Mouse (Mus musculus) limb, embryonic 14.5 days (tissue): ENCODE results near the gene Slc12a9. TPM values are rescaled to one million over a fixed set of nuclear protein-coding genes. Genes with fewer than 3 reads are reported as not detected.

Experiments used
- ATAC-seq: fragments of 200-750 bp; cut with Nextera tagmentation; 2 replicates; pipeline ENCODE4 v1.8.0; 2017; ENCODE audit warnings: low read depth, moderate number of reproducible peaks, moderate TSS enrichment; ENCODE audit not compliant: low FRiP score
- DNase-seq: peaks from one replicate; pipeline ENCODE4 v3.0.0-alpha.2; 2015; ENCODE audit warnings: low spot score
- H3K27ac ChIP-seq: fragments of 300-500 bp; sonication (generic); replicated peaks from 2 replicates; pipeline ENCODE4 v1.5.1; 2014; ENCODE audit warnings: low read depth, mild to moderate bottlenecking, low read length, moderate library complexity, mixed read lengths
- H3K27me3 ChIP-seq: fragments of 300-500 bp; sonication (generic); 2 replicates; pipeline ENCODE4 v1.6.1; 2014; ENCODE audit warnings: low read length, mixed read lengths; ENCODE audit not compliant: control insufficient read depth, insufficient read depth
- H3K36me3 ChIP-seq: fragments of 300-500 bp; sonication (generic); 2 replicates; pipeline ENCODE4 v1.6.1; 2014; ENCODE audit warnings: mild to moderate bottlenecking, low read length, moderate library complexity, mixed read lengths; ENCODE audit not compliant: control insufficient read depth, insufficient read depth
- H3K4me1 ChIP-seq: fragments of 300-500 bp; sonication (generic); 2 replicates; pipeline ENCODE4 v1.6.1; 2014; ENCODE audit warnings: antibody characterized with exemption, low read length, mixed read lengths; ENCODE audit not compliant: control insufficient read depth, insufficient read depth
- H3K4me2 ChIP-seq: fragments of 300-500 bp; sonication (generic); replicated peaks from 2 replicates; pipeline ENCODE4 v1.6.1; 2014; ENCODE audit warnings: low read depth, mild to moderate bottlenecking, low read length, moderate library complexity; ENCODE audit not compliant: severe bottlenecking
- H3K4me3 ChIP-seq: fragments of 300-500 bp; sonication (generic); replicated peaks from 2 replicates; pipeline ENCODE4 v1.5.1; 2014; ENCODE audit warnings: low read length
- H3K9ac ChIP-seq: fragments of 300-500 bp; sonication (generic); 2 replicates; pipeline ENCODE4 v1.6.1; 2014; ENCODE audit warnings: mild to moderate bottlenecking, low read depth, low read length, moderate library complexity; ENCODE audit not compliant: severe bottlenecking
- H3K9me3 ChIP-seq: fragments of 300-500 bp; sonication (generic); 2 replicates; pipeline ENCODE4 v1.6.1; 2016; ENCODE audit warnings: low read length; ENCODE audit not compliant: control insufficient read depth
- POLR2A ChIP-seq: fragments of 200-500 bp; IDR thresholded peaks from 2 replicates; pipeline ENCODE4 v1.8.0; 2012; ENCODE audit warnings: inconsistent platforms, mild to moderate bottlenecking, moderate library complexity, borderline replicate concordance; ENCODE audit not compliant: insufficient read depth, insufficient read length; ENCODE audit errors: extremely low read depth
- WGBS: fragments of 180-500 bp; shearing (Covaris S2); extraction: QIAGEN DNeasy Blood & Tissue Kit; methylation state at CpG from one replicate; pipeline ENCODE4 v1.1.7; 2014; 5-methylcytosine and 5-hydroxymethylcytosine counted together
- polyA plus RNA-seq, 2 experiments: library from polyadenylated mRNA; depleted of rRNA in 1 of 2; stranded (reverse) in 1 of 2; unstranded in 1 of 2; fragments of >200 nt; fragmentation: Nextera tagmentation in 1 of 2; extraction: Ambion mirVana in 1 of 2; gene quantifications; 2 replicates each; pipeline versions ENCODE4 v1.2.1 to v1.2.3; 2012 to 2014

The Slc12a9 gene
- polyA plus RNA-seq, 2 experiments: 8.0 to 20.2 TPM

GRCm38 (mm10) chr5:137318570-137318969 is 14.8 kb downstream of the Slc12a9 start:
- Histone ChIP-seq H3K4me1 (peaks cover 16% of the 10 kb centered on the region), H3K9me3 (no peaks in the 10 kb centered on the region), H3K4me3 (no peak overlapping the region), H3K27me3 (no peaks in the 10 kb centered on the region), H3K9ac (no peak overlapping the region), H3K27ac (no peak overlapping the region), H3K4me2 (no peak overlapping the region), H3K36me3 (peaks cover 62% of the 10 kb centered on the region)
- 91% methylated on average over 1 of the region's 1 CpGs for WGBS
- ATAC-seq (no peak), DNase-seq (no peak)
- TF ChIP-seq POLR2A: no peak

- Histone ChIP-seq H3K4me1 (peaks cover 24% of the 10 kb centered on the region), H3K27me3 (no peaks in the 10 kb centered on the region), H3K9ac (no peak overlapping the region), H3K9me3 (no peaks in the 10 kb centered on the region), H3K36me3 (peaks cover 55% of the 10 kb centered on the region), H3K27ac (no peak overlapping the region), H3K4me3 (no peak overlapping the region), H3K4me2 (no peak overlapping the region)
- 89% methylated on average over 8 of the region's 8 CpGs for WGBS
- DNase-seq: no peak
- no peak for ATAC-seq
- no peak for TF ChIP-seq POLR2A
Observed at GRCm38 (mm10) chr5:137317361-137317760, 16.0 kb downstream of the Slc12a9 start.

DNA sequence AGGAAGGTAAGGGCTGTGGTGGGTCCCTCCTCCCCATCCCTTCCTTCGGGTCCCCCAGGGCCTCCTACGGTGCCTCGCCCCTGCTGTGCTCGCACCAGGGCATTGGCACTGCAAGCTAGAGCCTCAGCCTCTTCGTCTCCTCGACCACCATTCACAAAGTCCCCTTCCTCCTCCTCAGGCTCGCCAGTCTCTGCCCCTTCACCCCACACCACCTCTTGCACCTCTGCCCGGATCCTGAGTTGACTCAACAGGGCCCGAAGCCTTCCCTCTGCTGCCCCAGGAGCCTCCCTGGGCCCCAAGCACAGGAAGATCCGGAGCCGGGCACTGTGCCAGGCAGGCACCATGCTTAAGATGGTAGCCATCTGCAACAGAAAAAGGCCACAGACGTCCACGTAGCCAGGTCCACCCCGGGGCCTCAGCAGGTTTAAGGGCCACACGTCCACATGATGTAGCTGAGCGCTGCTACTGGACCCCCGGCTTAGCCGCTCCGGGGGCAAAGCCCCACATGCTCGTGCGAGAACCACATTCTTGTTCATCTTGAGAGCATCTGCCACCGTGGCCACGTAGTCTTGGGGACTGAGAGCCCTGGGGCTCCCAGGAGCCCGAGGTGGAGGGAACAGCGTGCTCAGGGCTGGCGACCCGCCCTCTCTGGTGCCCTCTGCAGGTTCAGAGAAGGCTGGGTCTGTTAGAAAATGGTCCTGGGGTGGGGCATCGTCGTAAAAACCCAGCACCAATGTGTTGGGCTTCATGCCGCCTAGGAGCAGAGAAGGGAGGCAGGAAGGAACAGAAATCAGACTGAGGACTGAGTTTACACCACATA is 18.1 kb downstream of the Slc12a9 start:
- Histone ChIP-seq H3K4me3 (peak overlapping the region; percentile 71; the same call in 1 of the 2 replicates), H3K9me3 (no peaks in the 10 kb centered on the region), H3K36me3 (peaks cover 61% of the 10 kb centered on the region), H3K4me1 (peaks cover 29% of the 10 kb centered on the region), H3K4me2 (peak overlapping the region; percentile 94), H3K27me3 (no peaks in the 10 kb centered on the region), H3K27ac (peak overlapping the region; percentile 96), H3K9ac (peak overlapping the region; percentile 31)
- DNase-seq (no peak), ATAC-seq (no peak)
- WGBS: 46% methylated on average over 30 of the region's 30 CpGs
- no peak for TF ChIP-seq POLR2A

DNA sequence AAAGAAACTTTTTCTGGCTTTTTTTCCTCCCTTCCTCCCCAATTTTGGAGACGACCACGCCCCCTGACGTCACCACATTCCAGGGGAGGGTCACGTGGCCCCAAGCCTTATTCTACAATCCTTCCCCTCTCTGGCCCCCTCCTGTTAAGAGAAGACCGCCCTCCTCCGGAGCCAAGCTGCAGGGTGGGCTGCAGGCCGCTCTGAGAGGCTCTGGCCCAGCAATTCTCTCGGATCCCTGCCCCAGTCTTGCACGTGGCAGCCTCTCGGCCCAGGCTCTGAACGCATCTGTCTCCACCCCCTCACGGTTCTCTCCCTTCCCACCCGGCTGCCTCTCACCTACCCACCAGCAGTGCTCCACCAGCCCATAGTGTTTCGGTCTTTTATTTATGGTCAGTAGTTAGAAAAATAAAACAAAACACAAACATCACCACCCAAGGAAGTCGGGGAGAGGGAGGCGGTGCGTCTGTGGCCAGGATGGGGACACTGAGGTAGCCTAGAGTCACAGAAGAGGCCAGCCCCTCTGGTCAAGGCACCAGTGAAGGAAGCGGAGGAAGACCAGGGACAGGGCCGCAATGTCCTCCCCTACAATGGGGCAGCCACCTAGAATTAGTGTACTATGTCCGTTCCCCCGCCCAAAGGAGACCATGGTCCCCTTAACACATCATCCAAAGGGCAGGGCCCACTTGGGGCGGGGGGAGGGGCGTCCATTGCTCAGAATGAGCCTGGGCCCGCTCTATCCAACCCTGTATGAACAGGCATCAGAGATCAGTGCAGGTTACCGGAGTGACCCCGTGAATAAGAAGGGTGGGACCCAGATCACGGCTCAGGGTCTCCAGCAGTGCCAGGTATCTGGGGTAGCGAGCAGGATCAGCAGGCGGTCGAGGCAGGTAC is 19.0 kb downstream of the Slc12a9 start, which contains the start of gene Trip6:
Gene Trip6 (minus strand): TSS at position 212 of the 891 bp plus-strand sequence.
- 0 out of 2 replicates have a peak, but pooled peaks have one; percentile 37 for TF ChIP-seq POLR2A
- WGBS: 15% methylated on average over 27 of the region's 30 CpGs
- peaks cover 61% of the 10 kb centered on the region for H3K36me3 ChIP-seq

More for the DNA sequence above, 19.0 kb downstream of the Slc12a9 start, which contains the start of gene Trip6:
- no peaks in the 10 kb centered on the region for H3K9me3 ChIP-seq
- H3K9ac ChIP-seq: peak within 1 kb of the TSS; percentile 84
- no peaks in the 10 kb centered on the region for H3K27me3 ChIP-seq
- H3K4me2 ChIP-seq: peak within 1 kb of the TSS; percentile 94
- peaks cover 29% of the 10 kb centered on the region for H3K4me1 ChIP-seq
- peak within 1 kb of the TSS; percentile 96 for H3K27ac ChIP-seq
- DNase-seq (peak; percentile 97), ATAC-seq (peak; percentile 96)
- H3K4me3 ChIP-seq: peak within 1 kb of the TSS; percentile 71
